Mouse (Mus musculus) liver, adult 10 weeks (tissue): ENCODE results near the gene Ap3b1. TPM values are rescaled to one million over a fixed set of nuclear protein-coding genes. Genes with fewer than 3 reads are reported as not detected.

Experiments
- polyA plus RNA-seq: library from polyadenylated mRNA; stranded (reverse); fragments of 350-450 nt; fragmentation: Illumina TruSeq; extraction: RNeasy Lipid Tissue Mini Kit (QIAGEN cat#74804); gene quantifications from one replicate; pipeline ENCODE4 v1.2.3, GENCODE M21; 2014; ENCODE audit warnings: low read depth, low replicate concordance

Ap3b1 gene
- 18.0 TPM for polyA plus RNA-seq

DNA sequence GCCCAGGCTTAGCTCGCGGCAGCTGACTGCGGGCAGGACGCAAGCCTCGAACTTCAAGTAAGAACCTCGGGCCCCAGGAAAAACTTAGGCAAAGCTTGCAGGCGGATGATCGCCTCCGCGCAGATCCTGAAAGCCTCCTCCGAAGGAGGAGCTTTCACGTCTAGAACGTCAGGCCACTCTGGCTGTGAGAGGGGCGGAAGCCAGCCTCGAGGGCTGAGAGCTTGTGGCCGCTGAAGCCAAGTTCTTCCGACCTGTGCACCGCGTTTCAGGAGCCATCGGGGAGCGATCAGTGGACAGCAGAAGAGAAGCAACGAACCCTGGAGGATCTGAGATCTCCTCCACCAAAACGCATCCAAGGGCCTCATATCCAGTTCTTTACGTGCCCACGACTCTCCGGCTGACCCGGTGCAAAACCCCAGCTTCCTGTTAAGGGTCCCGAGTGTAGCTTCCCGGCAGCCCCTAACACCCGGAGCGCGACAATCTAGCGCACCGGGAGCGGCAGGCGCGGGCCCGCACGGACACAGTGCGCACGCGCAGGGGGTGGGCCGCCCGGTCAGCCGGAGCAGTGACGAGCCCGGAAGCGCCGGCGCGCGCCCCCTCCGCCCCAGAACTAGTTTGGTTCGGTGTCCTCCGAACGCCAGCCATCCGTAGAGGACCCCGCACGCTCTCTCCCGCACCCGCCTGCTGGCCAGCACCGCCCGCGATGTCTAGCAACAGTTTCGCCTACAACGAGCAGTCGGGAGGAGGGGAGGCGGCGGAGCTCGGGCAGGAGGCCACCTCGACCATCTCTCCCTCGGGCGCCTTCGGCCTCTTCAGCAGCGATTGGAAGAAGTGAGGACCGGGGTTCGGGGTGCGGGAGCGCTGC lies at the start of gene Ap3b1:
Gene Ap3b1 (plus strand): TSS at position 560 of the 865 bp plus-strand sequence.

Other genes starting within 250 kb of the Ap3b1 start
- gene Scamp1, start 73.1 kb upstream of the Ap3b1 start, polyA plus RNA-seq = 32.8 TPM